Mouse (Mus musculus): ENCODE measurements at regions not wholly inside any gene's neighbourhood (a gene's known extent, or its start where the extent isn't known, plus 50 kb on each side); places are given as distances from the start of the nearest gene placed in this dataset.

DNA sequence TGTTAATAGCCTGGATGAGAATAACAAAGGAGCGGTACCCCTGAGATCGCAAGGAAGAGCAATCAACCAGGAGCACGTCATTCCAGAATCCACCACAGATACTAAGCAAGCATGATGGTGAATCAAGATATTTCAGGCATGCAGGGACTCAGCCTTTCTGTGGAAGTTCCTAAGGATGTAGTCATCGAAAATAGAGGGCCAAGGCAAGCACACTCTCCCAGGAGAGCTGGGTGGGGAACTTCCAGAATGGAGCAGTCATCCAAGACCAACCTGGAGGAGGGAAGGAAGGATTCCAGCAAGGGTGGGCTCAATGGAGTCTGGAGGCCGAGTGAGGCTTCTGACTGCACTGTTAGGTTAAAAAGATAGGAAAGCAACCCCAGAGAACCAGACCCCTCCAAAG lies 75.0 kb upstream of the S1pr3 start:
- Histone ChIP-seq H3K4me1 (ENCODE audit: control insufficient read depth, insufficient read depth, low read length) (no peaks in the 10 kb centered on the region), H3K4me3 (replicated peaks; ENCODE audit: control insufficient read depth, low read depth, low read length) (no peak overlapping the region), H3K27ac (ENCODE audit: control insufficient read depth, insufficient read depth, low read depth, low read length, poor library complexity) (no peak overlapping the region)
- 83% methylated on average over 5 of the region's 5 CpGs for WGBS
- TF ChIP-seq POLR2A (IDR thresholded peaks at IDR 0.05; ENCODE audit: borderline replicate concordance, control insufficient read depth, low read depth, low read length) = no peak
- no peak for TF ChIP-seq CTCF (IDR thresholded peaks at IDR 0.05; ENCODE audit: control insufficient read depth, insufficient read depth, low read length)

- Histone ChIP-seq H3K4me3 (replicated peaks; ENCODE audit: control insufficient read depth, low read depth, low read length) (no peak overlapping the region), H3K27ac (ENCODE audit: control insufficient read depth, insufficient read depth, low read depth, low read length, poor library complexity) (no peak overlapping the region), H3K4me1 (ENCODE audit: control insufficient read depth, insufficient read depth, low read length) (no peaks in the 10 kb centered on the region)
- no peak for TF ChIP-seq POLR2A (IDR thresholded peaks at IDR 0.05; ENCODE audit: borderline replicate concordance, control insufficient read depth, low read depth, low read length)
- TF ChIP-seq CTCF (IDR thresholded peaks at IDR 0.05; ENCODE audit: control insufficient read depth, insufficient read depth, low read length) = no peak
- 55% methylated on average over 5 of the region's 5 CpGs for WGBS
Measured at GRCm38 (mm10) chr13:51336726-51337125, 71.7 kb upstream of the S1pr3 start.

DNA sequence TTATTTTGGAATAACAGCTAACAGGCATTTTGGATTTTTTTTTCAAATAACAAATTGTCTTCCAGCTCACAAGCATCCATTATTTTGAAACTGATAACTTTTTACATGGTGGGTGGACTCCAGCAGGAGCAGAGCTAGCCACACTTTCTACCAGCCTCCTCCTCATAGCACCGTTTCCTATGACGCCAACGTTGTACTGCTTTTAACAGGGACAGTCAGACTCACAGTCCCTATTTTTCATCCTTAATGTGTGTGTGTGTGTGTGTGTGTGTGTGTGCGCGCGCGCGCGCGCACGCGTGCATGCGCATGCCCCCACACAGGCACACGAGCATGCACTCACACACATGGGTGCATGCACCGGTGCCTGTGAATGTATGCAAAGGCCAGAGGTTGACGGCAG lies 70.5 kb upstream of the S1pr3 start:
- WGBS = 94% methylated on average over 16 of the region's 16 CpGs
- Histone ChIP-seq H3K4me3 (replicated peaks; ENCODE audit: control insufficient read depth, low read depth, low read length) (no peak overlapping the region), H3K4me1 (ENCODE audit: control insufficient read depth, insufficient read depth, low read length) (no peaks in the 10 kb centered on the region), H3K27ac (ENCODE audit: control insufficient read depth, insufficient read depth, low read depth, low read length, poor library complexity) (no peak overlapping the region)
- TF ChIP-seq POLR2A (IDR thresholded peaks at IDR 0.05; ENCODE audit: borderline replicate concordance, control insufficient read depth, low read depth, low read length) (no peak), CTCF (IDR thresholded peaks at IDR 0.05; ENCODE audit: control insufficient read depth, insufficient read depth, low read length) (no peak)

DNA sequence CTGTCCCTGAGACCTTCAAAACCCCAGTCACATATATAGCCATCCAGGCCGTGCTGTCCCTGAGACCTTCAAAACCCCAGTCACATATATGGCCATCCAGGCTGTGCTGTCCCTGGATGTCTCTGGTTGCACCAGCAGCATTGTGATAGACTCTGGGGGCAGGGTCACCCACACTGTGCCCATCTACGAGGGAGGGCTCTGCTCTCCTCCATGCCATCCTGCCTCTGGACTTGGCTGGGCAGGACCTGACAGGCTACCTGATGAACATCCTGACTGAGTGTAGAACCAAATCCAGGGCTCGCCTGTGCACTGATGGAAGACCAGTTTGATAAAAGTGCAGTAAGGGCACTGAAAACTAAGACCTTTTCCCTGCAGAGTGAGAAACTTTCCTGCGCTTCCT lies 63.1 kb upstream of the S1pr3 start:
- H3K4me1 ChIP-seq (ENCODE audit: control insufficient read depth, insufficient read depth, low read length) = no peaks in the 10 kb centered on the region
- WGBS = 78% methylated on average over 4 of the region's 4 CpGs
- no peak overlapping the region for H3K27ac ChIP-seq (ENCODE audit: control insufficient read depth, insufficient read depth, low read depth, low read length, poor library complexity)
- TF ChIP-seq CTCF (IDR thresholded peaks at IDR 0.05; ENCODE audit: control insufficient read depth, insufficient read depth, low read length) (no peak), POLR2A (IDR thresholded peaks at IDR 0.05; ENCODE audit: borderline replicate concordance, control insufficient read depth, low read depth, low read length) (no peak)
- H3K4me3 ChIP-seq (replicated peaks; ENCODE audit: control insufficient read depth, low read depth, low read length) = no peak overlapping the region

DNA sequence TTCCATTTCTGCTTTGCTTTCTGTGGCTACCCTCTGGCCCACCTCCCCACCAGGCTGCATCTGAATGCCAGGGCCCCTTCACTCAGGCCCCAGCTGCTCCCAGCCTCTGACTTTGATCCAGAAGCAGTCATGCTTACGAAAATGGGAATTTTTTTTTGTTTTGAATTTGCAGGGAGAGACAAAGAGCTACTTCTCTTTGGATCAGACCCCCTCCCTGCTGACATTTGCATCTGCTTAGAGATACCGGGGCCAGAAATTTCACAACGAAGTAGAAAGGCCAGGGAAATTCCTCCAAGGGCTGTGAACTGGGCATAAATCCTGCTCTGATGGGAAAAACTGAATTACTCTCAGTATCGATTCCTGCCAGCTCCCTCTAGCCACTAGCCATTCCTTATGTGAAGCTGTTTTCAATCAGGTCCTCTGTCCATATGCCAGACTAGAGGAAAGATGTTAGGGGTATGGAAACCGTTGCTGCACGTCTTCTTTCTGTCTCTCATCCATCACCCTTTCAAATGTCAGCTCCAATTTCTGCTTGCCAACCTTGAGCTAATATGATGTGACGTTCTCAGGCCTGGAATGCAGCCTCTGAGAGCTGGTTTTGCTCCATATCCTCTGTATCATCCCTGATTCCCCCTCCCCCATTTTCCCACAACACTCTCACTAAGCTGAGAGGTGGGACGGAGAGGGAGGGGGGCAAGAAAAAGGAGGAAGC lies 62.4 kb upstream of the S1pr3 start:
- H3K27ac ChIP-seq (ENCODE audit: control insufficient read depth, insufficient read depth, low read depth, low read length, poor library complexity) = no peak overlapping the region
- no peak overlapping the region for H3K4me3 ChIP-seq (replicated peaks; ENCODE audit: control insufficient read depth, low read depth, low read length)
- no peak for TF ChIP-seq POLR2A (IDR thresholded peaks at IDR 0.05; ENCODE audit: borderline replicate concordance, control insufficient read depth, low read depth, low read length)
- no peak for TF ChIP-seq CTCF (IDR thresholded peaks at IDR 0.05; ENCODE audit: control insufficient read depth, insufficient read depth, low read length)
- no peaks in the 10 kb centered on the region for H3K4me1 ChIP-seq (ENCODE audit: control insufficient read depth, insufficient read depth, low read length)
- 60% methylated on average over 8 of the region's 8 CpGs for WGBS

DNA sequence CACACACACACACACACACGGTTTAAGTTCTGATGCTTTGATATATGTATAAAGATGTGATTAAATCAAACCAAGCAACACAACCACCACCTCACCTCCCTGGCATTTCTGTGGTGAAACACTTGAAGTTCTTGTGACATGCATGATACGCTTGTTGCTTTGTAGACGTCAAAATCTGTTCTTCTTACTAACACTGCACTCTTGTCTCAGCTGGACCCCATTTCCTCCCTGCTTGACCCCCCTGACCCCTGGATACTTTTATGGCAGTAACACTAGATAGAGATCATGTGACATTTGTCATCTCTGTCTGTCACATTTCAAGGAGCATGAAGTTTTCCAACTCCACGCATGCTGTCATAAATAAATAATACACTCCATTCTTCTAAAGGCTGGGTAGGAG lies 59.7 kb upstream of the S1pr3 start:
- H3K4me1 ChIP-seq (ENCODE audit: control insufficient read depth, insufficient read depth, low read length) = no peaks in the 10 kb centered on the region
- H3K4me3 ChIP-seq (replicated peaks; ENCODE audit: control insufficient read depth, low read depth, low read length) = no peak overlapping the region
- WGBS = 65% methylated on average over 4 of the region's 4 CpGs
- no peak overlapping the region for H3K27ac ChIP-seq (ENCODE audit: control insufficient read depth, insufficient read depth, low read depth, low read length, poor library complexity)
- TF ChIP-seq CTCF (IDR thresholded peaks at IDR 0.05; ENCODE audit: control insufficient read depth, insufficient read depth, low read length) (no peak), POLR2A (IDR thresholded peaks at IDR 0.05; ENCODE audit: borderline replicate concordance, control insufficient read depth, low read depth, low read length) (no peak)

DNA sequence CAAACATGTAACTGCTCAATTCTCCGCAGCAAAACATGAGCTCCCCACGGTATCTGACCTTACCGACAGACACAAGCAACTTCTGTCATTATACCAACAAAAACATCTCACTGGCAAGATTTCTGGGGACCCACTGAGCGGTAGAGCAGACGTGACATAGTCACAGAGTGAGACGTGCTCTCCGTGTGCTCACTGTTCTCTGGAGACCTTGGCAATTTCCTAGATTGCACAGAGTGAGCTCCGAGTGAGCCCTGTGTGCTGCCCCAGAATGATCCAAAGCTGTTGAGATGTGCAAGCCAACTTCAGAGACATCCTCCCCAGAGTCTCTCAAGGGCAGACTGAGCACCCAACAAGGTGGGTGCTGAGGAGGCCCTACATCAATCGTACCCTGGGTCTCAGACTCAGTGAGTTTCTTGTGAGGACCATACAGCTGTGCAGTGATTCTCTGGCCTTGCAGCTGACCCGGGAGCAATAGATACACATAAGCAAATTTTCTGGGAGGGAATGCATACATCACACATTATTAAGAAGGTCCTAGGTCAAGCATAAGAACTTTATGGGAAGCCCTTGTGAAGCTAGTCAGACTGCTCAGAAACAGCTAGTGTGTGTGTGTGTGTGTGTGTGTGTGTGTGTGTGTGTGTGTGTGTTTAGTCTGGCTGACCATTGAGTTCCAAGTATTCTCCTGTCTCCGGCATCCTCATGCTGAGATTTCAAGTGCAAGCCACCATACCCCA lies 58.5 kb upstream of the S1pr3 start:
- Histone ChIP-seq H3K4me3 (replicated peaks; ENCODE audit: control insufficient read depth, low read depth, low read length) (no peak overlapping the region), H3K4me1 (ENCODE audit: control insufficient read depth, insufficient read depth, low read length) (no peaks in the 10 kb centered on the region), H3K27ac (ENCODE audit: control insufficient read depth, insufficient read depth, low read depth, low read length, poor library complexity) (no peak overlapping the region)
- 77% methylated on average over 11 of the region's 11 CpGs for WGBS
- TF ChIP-seq CTCF (IDR thresholded peaks at IDR 0.05; ENCODE audit: control insufficient read depth, insufficient read depth, low read length) (no peak), POLR2A (IDR thresholded peaks at IDR 0.05; ENCODE audit: borderline replicate concordance, control insufficient read depth, low read depth, low read length) (no peak)

DNA sequence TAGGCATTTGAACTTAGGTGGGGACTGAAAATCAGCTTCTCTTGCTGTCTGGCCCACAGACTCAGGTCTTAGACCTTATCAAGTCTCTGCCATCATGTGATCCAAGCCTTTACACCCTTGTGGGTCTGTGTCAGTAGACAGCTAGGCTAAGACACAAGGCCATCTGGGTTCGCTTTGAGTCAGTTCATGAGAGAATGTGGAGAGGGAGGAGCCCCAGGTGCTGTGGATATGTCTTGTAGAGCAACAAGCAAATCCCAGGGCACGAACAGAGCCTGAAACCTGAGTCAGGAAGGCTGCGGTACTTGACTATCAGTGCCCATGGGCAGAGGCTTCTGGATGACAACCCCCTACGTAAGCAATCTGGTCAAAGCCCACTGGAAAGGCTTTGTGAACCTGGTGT lies 55.6 kb upstream of the S1pr3 start:
- Histone ChIP-seq H3K27ac (ENCODE audit: control insufficient read depth, insufficient read depth, low read depth, low read length, poor library complexity) (no peak overlapping the region), H3K4me1 (ENCODE audit: control insufficient read depth, insufficient read depth, low read length) (no peaks in the 10 kb centered on the region), H3K4me3 (replicated peaks; ENCODE audit: control insufficient read depth, low read depth, low read length) (no peak overlapping the region)
- TF ChIP-seq POLR2A (IDR thresholded peaks at IDR 0.05; ENCODE audit: borderline replicate concordance, control insufficient read depth, low read depth, low read length) = no peak
- TF ChIP-seq CTCF (IDR thresholded peaks at IDR 0.05; ENCODE audit: control insufficient read depth, insufficient read depth, low read length) = no peak
- WGBS = 89% methylated on average over 4 of the region's 4 CpGs
